Mouse (Mus musculus) stomach, postnatal 0 days (tissue): ENCODE data around the gene Olfr1033.

ENCODE experiments used
- CTCF ChIP-seq: IDR thresholded peaks from 2 replicates; pipeline ENCODE4 v1.5.1; 2016; ENCODE audit warnings: antibody characterized with exemption, low read depth, mild to moderate bottlenecking, moderate library complexity
- EP300 ChIP-seq: optimal IDR thresholded peaks from 2 replicates; pipeline ENCODE3; 2016; ENCODE audit warnings: antibody characterized with exemption

- TF ChIP-seq CTCF (no peak), EP300 (no peak)
These were observed 49.8 kb downstream of the Olfr1033 start for GRCm38 (mm10) chr2:86070189-86070588.
